Mouse (Mus musculus): ENCODE results near the gene Hist1h3c. TPM values are rescaled to one million over a fixed set of nuclear protein-coding genes. Genes with fewer than 3 reads are reported as not detected.
"Not testable (repeated sequence)": the region's sequence is repeated elsewhere in the genome, so short reads cannot be mapped to it uniquely, and the experiment has no call there.

Gene Hist1h3c
- polyA plus RNA-seq, 1 experiment from 2014 or later: 1.5 TPM

- WGBS: 26% methylated on average over 8 of the region's 8 CpGs
- ATAC-seq (ENCODE audit: low read depth): no peak
Measured at GRCm38 (mm10) chr13:23732156-23732804, 13.1 kb downstream of the Hist1h3c start.

GRCm38 (mm10) chr13:23730479-23730878 is 14.9 kb downstream of the Hist1h3c start:
- WGBS: 37% methylated on average over 8 of the region's 8 CpGs
- no peak overlapping the region for H3K4me3 ChIP-seq

More at GRCm38 (mm10) chr13:23732156-23732804, 13.1 kb downstream of the Hist1h3c start:
- no peaks in the 10 kb centered on the region for H3K27me3 ChIP-seq
- no peak overlapping the region for H3K4me2 ChIP-seq
- H3K36me3 ChIP-seq: no peaks in the 10 kb centered on the region
- H3K4me1 ChIP-seq (replicated peaks): no peaks in the 10 kb centered on the region
- no peaks in the 10 kb centered on the region for H3K9me3 ChIP-seq
- no peak overlapping the region for H3K4me3 ChIP-seq
- H3K9ac ChIP-seq: no peak overlapping the region
- H3K27ac ChIP-seq (replicated peaks): no peak overlapping the region

GRCm38 (mm10) chr13:23729706-23730105 is 15.7 kb downstream of the Hist1h3c start:
- 90% methylated on average over 5 of the region's 5 CpGs for WGBS
- ATAC-seq (ENCODE audit: low read depth): no peak
- Histone ChIP-seq H3K9ac (no peak overlapping the region), H3K36me3 (no peaks in the 10 kb centered on the region), H3K4me3 (no peak overlapping the region), H3K4me2 (no peak overlapping the region), H3K27ac (replicated peaks) (no peak overlapping the region), H3K4me1 (replicated peaks) (no peaks in the 10 kb centered on the region), H3K9me3 (no peaks in the 10 kb centered on the region), H3K27me3 (no peaks in the 10 kb centered on the region)

More at GRCm38 (mm10) chr13:23730479-23730878, 14.9 kb downstream of the Hist1h3c start:
- no peak for ATAC-seq (ENCODE audit: low read depth)
- Histone ChIP-seq H3K27me3 (no peaks in the 10 kb centered on the region), H3K4me2 (no peak overlapping the region), H3K9me3 (no peaks in the 10 kb centered on the region), H3K36me3 (no peaks in the 10 kb centered on the region), H3K9ac (no peak overlapping the region), H3K27ac (replicated peaks) (no peak overlapping the region), H3K4me1 (replicated peaks) (no peaks in the 10 kb centered on the region)

GRCm38 (mm10) chr13:23729192-23729525 is 16.2 kb downstream of the Hist1h3c start:
- Histone ChIP-seq H3K27ac (replicated peaks) (no peak overlapping the region), H3K27me3 (no peaks in the 10 kb centered on the region)
- WGBS: 94% methylated on average over 9 of the region's 9 CpGs

GRCm38 (mm10) chr13:23728472-23729191 is 16.8 kb downstream of the Hist1h3c start:
- ATAC-seq (ENCODE audit: low read depth): no peak
- H3K4me2 ChIP-seq: no peak overlapping the region
- H3K4me1 ChIP-seq (replicated peaks): no peaks in the 10 kb centered on the region
- no peak overlapping the region for H3K27ac ChIP-seq (replicated peaks)
- 91% methylated on average over 18 of the region's 18 CpGs for WGBS
- H3K9ac ChIP-seq: no peak overlapping the region
- H3K36me3 ChIP-seq: no peaks in the 10 kb centered on the region
- H3K9me3 ChIP-seq: no peaks in the 10 kb centered on the region
- H3K27me3 ChIP-seq: no peaks in the 10 kb centered on the region
- H3K4me3 ChIP-seq: no peak overlapping the region

More at GRCm38 (mm10) chr13:23729192-23729525, 16.2 kb downstream of the Hist1h3c start:
- Histone ChIP-seq H3K9ac (no peak overlapping the region), H3K9me3 (no peaks in the 10 kb centered on the region), H3K4me3 (no peak overlapping the region), H3K4me2 (no peak overlapping the region), H3K4me1 (replicated peaks) (no peaks in the 10 kb centered on the region), H3K36me3 (no peaks in the 10 kb centered on the region)
- no peak for ATAC-seq (ENCODE audit: low read depth)

- H3K27me3 ChIP-seq: no peaks in the 10 kb centered on the region
- no peak overlapping the region for H3K4me2 ChIP-seq
- no peaks in the 10 kb centered on the region for H3K4me1 ChIP-seq (replicated peaks)
- no peak overlapping the region for H3K4me3 ChIP-seq
- no peak overlapping the region for H3K27ac ChIP-seq (replicated peaks)
- H3K9ac ChIP-seq: no peak overlapping the region
- WGBS: 60% methylated on average over 1 of the region's 1 CpGs
- no peak for ATAC-seq (ENCODE audit: low read depth)
- no peaks in the 10 kb centered on the region for H3K9me3 ChIP-seq
- no peaks in the 10 kb centered on the region for H3K36me3 ChIP-seq
Measured at GRCm38 (mm10) chr13:23725213-23725612, 20.2 kb downstream of the Hist1h3c start.

- Histone ChIP-seq H3K9ac (no peak overlapping the region), H3K4me2 (no peak overlapping the region), H3K27ac (replicated peaks) (no peak overlapping the region), H3K9me3 (no peaks in the 10 kb centered on the region), H3K27me3 (no peaks in the 10 kb centered on the region), H3K36me3 (no peaks in the 10 kb centered on the region), H3K4me1 (replicated peaks) (no peaks in the 10 kb centered on the region), H3K4me3 (no peak overlapping the region)
- ATAC-seq (ENCODE audit: low read depth): no peak
- WGBS: 88% methylated on average over 4 of the region's 4 CpGs
Measured at GRCm38 (mm10) chr13:23724239-23724638, 21.2 kb downstream of the Hist1h3c start.

- ATAC-seq (ENCODE audit: low read depth); H3K27ac ChIP-seq (replicated peaks); H3K27me3 ChIP-seq; H3K4me1 ChIP-seq (replicated peaks); H3K9me3 ChIP-seq; H3K36me3 ChIP-seq; H3K4me3 ChIP-seq; H3K4me2 ChIP-seq; H3K9ac ChIP-seq: not testable (repeated sequence)
- 25% methylated on average over 2 of the region's 2 CpGs for WGBS
Measured at GRCm38 (mm10) chr13:23717593-23718245, 27.7 kb downstream of the Hist1h3c start.

GRCm38 (mm10) chr13:23717176-23717575 is 28.2 kb downstream of the Hist1h3c start:
- Histone ChIP-seq H3K9ac (no peak overlapping the region), H3K4me1 (replicated peaks) (0 out of 2 replicates have a peak, but pooled peaks cover 5% of the 10 kb centered on the region), H3K4me3 (no peak overlapping the region), H3K4me2 (no peak overlapping the region), H3K9me3 (no peaks in the 10 kb centered on the region), H3K27me3 (no peaks in the 10 kb centered on the region), H3K36me3 (no peaks in the 10 kb centered on the region), H3K27ac (replicated peaks) (no peak overlapping the region)
- WGBS: 65% methylated on average over 11 of the region's 11 CpGs
- no peak for ATAC-seq (ENCODE audit: low read depth)

- 86% methylated on average over 5 of the region's 5 CpGs for WGBS
Measured at GRCm38 (mm10) chr13:23716261-23717042, 28.9 kb downstream of the Hist1h3c start.

GRCm38 (mm10) chr13:23710374-23711089 is 34.9 kb downstream of the Hist1h3c start, which contains the start of gene Hfe:
Hfe (minus strand) TSS chr13:23710854.
- WGBS: 3% methylated on average over 17 of the region's 17 CpGs
- H3K27me3 ChIP-seq: 0 out of 2 replicates have a peak, but pooled peaks cover 10% of the 10 kb centered on the region
- H3K4me3 ChIP-seq: peak within 1 kb of the TSS; percentile 37
- H3K27ac ChIP-seq (replicated peaks): no peak within 1 kb of the TSS
- no peaks in the 10 kb centered on the region for H3K36me3 ChIP-seq
- H3K4me2 ChIP-seq: peak within 1 kb of the TSS; percentile 65
- H3K4me1 ChIP-seq (replicated peaks): peaks cover 21% of the 10 kb centered on the region
- H3K9me3 ChIP-seq: no peaks in the 10 kb centered on the region
- peak within 1 kb of the TSS; percentile 64 for H3K9ac ChIP-seq
- peak; percentile 63; the same call in 1 of the 2 replicates for ATAC-seq (ENCODE audit: low read depth)

More at GRCm38 (mm10) chr13:23716261-23717042, 28.9 kb downstream of the Hist1h3c start:
- H3K36me3 ChIP-seq: no peaks in the 10 kb centered on the region
- H3K27ac ChIP-seq (replicated peaks): no peak overlapping the region
- no peak overlapping the region for H3K4me3 ChIP-seq
- ATAC-seq (ENCODE audit: low read depth): no peak
- 0 out of 2 replicates have a peak, but pooled peaks cover 2% of the 10 kb centered on the region for H3K27me3 ChIP-seq
- no peak overlapping the region for H3K9ac ChIP-seq
- H3K4me1 ChIP-seq (replicated peaks): 0 out of 2 replicates have a peak, but pooled peaks cover 5% of the 10 kb centered on the region
- no peaks in the 10 kb centered on the region for H3K9me3 ChIP-seq
- no peak overlapping the region for H3K4me2 ChIP-seq
